Mouse (Mus musculus) CH12.LX (cell line): ENCODE results near the gene Gm572.

ENCODE experiments used
- BHLHE40 ChIP-seq: IDR thresholded peaks from 2 replicates; pipeline ENCODE4 v1.6.1; 2011; ENCODE audit warnings: mild to moderate bottlenecking, low read depth, low read length, improper control_type of control experiment
- CHD2 ChIP-seq: IDR thresholded peaks from 2 replicates; pipeline ENCODE4 v1.6.1; 2011; ENCODE audit warnings: low read length, improper control_type of control experiment
- CTCF ChIP-seq, 2 experiments: IDR thresholded peaks in 1 of 2; conservative IDR thresholded peaks in 1 of 2; 2 replicates each; pipeline ENCODE4 v1.5.1; 2011 to 2012; ENCODE audit warnings: low read depth in 2 of 2, low read length in 2 of 2, improper control_type of control experiment in 1 of 2, inconsistent platforms in 1 of 2, mild to moderate bottlenecking in 1 of 2, moderate library complexity in 1 of 2
- JUND ChIP-seq: conservative IDR thresholded peaks from 2 replicates; pipeline ENCODE4 v1.6.1; 2011; ENCODE audit warnings: low read depth, low read length, improper control_type of control experiment
- MAZ ChIP-seq: IDR thresholded peaks from 2 replicates; pipeline ENCODE4 v1.6.1; 2012; ENCODE audit warnings: low read depth, mild to moderate bottlenecking, inconsistent platforms, low read length, improper control_type of control experiment, moderate library complexity
- UBTF ChIP-seq: IDR thresholded peaks from 2 replicates; pipeline ENCODE4 v1.6.1; 2012; ENCODE audit warnings: low read depth, mild to moderate bottlenecking, inconsistent platforms, low read length, improper control_type of control experiment, moderate library complexity
- ZC3H11A ChIP-seq: IDR thresholded peaks from 2 replicates; pipeline ENCODE4 v1.6.1; 2012; ENCODE audit warnings: low read depth, mild to moderate bottlenecking, inconsistent platforms, low read length, improper control_type of control experiment

GRCm38 (mm10) chr4:148680505-148681067 lies 37.5 kb downstream of the Gm572 start:
- TF ChIP-seq CTCF (conservative IDR thresholded peaks at IDR 0.05 in 1 of 2, IDR thresholded peaks at IDR 0.05 in 1 of 2; ENCODE audit: low read depth in 2 of 2, low read length in 2 of 2) (no peak), MAZ (no peak), JUND (no peak), ZC3H11A (no peak), CHD2 (no peak), UBTF (no peak), BHLHE40 (no peak)
